Mouse (Mus musculus): ENCODE results near the gene Zcchc3.
"Not testable (repeated sequence)": the region's sequence is repeated elsewhere in the genome, so short reads cannot be mapped to it uniquely, and the experiment has no call there.

Gene Zcchc3

DNA sequence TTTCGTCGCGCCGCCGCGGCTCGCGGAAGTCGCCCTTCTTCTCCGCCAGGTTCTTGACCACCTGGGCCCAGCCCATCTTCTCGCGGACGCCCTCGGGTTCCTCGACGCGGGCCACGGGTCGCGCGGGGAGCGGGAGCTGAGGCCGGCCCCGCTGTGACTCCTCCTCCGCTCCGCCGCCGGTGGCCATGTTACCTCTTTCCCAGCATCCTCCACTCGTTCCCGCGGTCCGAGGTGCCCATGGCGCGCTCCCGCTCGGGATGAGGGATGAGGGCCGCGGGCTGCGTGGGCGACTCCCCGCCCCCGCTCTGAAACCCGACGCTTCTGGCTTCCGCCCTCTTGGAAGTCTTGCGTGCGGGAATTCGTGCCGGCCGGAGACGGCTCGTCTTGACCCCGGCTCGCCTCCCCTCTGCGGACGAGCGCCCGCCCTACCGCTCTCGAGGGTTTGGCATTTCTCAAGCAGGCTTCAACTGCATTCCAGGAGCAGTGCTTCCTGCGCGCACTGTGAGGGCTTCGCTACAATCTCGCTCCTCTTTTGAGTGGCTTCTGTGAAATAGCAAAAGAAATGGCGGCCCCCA is at the start of gene Zcchc3:
Zcchc3 (minus strand) TSS at position 437 of the 575 bp plus-strand sequence.
- peak; percentile 72 to 88 for DNase-seq (ENCODE audit: low spot score in 2 of 2)

DNA sequence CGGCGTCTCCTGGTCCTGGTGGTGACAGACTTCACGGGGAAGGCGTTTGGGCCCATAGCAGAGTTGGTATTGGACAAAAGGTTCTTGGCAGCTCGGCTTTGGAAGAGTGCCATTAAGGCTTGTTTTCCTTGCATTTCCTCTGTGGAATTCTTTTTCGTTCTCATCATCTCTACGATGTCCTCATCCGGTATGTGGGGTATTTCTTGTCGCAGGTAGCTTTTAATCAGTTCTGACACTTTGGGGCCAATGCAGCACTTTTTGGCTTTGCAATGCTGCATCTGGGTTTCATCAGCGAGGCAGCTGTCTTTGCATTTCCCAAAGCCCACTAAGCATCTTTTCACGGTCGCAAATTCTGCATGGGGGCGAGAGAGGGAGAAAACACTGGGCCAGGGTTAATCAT is 44.4 kb upstream of the Zcchc3 start:
- DNase-seq (ENCODE audit: low spot score in 2 of 2), result no peak

DNA sequence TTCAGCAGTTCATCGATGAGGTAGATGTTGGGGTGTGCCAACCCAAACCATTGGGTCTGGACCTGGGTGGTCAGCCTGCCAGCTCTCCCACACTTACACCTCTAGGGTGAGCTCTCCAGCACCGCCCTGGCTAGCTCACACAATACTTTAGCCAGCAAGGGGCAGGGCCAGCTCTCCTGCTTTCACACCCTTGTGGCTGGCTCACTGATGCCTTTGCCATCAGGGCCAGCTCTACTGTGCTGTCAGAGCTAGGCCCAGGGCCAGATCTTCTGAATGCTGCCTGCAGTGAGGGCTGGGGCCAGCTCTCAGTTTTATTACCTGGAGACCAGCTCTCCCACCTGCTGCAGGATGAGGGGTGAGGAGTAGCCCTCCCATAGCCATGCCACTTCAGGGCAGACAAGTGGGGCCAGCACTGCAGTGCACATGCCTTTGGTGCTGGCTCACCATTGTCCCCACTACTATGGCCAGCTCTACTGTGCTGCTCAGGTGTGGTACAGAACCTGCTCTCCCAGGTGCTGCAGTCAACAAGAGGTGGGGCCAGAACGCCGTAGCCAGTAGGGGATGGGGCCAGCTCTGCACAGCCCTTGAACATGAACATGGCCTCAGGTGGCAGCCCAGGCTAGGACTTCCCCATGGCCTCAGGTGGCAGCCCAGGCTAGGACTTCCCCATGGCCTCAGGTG is 37.4 kb upstream of the Zcchc3 start:
- DNase-seq (ENCODE audit: low spot score in 2 of 2), result no peak

DNA sequence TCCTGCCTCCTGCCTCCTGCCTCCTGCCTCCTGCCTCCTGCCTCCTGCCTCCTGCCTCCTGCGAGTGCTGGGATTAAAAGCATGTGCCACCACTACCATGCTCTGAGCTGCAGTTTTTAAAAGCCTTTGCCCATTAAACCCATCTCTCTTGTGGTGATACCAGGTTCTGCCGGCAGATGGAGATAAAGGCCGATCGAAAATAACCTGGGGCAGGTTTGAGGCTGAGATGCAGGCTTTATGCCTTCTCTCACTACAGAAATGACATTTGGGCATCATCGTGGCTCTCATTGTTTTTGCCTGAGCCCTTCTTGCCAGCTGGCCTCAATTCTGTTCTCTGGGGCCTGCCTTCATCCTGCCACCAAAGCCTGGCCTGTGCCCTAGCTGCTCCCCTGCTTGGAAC is 35.4 kb upstream of the Zcchc3 start:
- peak; percentile 63 to 80 for DNase-seq (ENCODE audit: low spot score in 2 of 2)

DNA sequence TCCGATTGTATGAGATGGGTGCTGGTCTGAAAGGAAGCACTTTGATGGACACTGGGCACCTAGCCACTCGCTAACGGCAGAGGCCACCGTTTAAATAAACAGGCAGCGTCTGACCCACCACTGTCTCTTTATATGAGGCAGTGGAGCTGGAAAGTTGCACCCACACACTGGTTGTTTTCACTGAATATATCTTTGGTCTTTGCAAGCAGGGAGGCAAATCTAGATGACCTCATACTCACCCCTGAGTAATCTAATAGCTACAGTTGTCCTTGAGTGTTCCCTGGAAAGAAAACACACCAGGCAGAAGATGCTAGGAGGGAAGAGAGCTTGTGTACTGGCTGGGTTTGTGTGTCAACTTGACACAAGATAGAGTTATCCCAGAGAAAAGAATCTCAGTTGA is 32.6 kb upstream of the Zcchc3 start:
- DNase-seq (ENCODE audit: low spot score in 2 of 2), result no peak

DNA sequence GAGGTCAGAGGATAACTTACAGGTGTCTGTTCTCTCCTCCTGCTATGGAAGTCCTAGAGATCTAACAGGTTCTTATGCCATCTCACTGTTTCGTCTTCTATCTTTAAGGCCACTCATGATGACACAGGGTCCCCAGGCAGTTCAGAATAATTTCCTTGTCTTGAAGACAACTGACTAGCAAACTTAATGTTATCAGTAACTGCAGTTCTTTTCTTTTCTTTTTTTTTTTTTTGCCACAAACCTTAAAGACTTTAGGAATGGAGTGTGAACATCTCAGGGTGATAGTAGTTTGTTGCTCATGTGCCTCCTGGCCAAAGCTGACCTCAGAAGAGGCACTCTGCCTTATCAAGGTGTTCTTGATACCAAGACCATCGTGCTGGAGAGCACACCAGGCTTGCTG is 31.8 kb upstream of the Zcchc3 start:
- DNase-seq (ENCODE audit: low spot score in 2 of 2), result no peak

DNA sequence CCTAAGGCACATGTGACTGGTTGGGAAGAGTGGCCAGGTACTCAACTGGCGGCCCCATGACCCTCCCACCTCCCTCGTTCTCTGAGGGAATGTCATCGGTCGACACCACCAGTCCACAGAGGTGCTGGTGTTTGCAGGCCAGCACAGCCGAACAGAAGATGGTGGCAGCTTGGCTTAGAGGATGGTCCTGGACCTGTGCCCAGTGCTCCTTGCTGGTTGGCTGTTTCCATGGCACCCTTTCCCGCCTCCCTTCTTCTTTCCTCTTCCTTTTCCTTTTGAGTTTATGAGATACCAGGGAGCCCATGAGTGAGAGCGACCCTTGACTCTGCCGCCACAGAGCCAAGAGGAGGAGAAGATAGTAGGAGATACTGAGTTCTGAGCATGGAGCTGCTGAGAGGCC is 28.5 kb upstream of the Zcchc3 start:
- peak in 1 of 2 experiments; percentile 65 for DNase-seq (ENCODE audit: low spot score in 2 of 2)

DNA sequence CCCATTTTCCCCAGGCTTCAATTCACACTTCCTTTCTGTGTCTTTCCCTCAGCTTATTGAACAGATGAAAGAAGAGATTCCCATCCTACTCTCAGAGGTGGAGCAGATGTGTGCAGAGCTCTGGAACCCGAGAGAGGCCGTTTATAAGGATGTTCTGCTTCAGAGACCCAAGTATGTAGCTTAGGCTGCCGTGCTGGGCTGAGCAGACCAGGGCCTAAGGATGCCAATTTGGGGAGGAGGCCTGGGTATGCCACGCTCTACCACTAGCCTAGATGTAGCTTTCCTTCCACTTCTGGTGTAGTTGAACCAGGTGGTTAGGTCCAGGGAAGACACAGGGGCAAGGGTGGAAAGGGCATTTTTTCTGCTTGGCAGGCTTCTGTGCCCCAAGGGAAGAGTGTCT is 27.5 kb upstream of the Zcchc3 start:
- no peak for DNase-seq (ENCODE audit: low spot score in 2 of 2)

DNA sequence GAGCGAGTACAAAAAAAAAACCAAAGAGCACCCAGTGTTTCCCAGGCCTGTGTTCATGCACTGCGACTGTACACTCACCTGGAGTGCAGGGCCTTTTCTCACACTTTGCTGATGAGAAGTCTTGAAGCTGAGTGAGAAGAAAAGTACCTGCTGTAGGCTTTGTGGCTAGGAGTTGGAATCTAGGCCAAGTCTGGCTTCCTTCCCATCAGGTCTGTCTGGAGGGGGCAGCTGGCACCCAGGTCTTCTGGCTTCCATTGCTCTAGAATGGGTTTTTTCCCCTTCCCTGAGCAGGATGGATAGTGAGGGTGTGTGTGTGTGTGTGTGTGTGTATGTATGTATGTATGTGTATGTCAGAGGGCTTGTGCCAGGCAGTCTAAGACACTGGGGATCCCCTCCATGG is 25.0 kb upstream of the Zcchc3 start:
- no peak for DNase-seq (ENCODE audit: low spot score in 2 of 2)

DNA sequence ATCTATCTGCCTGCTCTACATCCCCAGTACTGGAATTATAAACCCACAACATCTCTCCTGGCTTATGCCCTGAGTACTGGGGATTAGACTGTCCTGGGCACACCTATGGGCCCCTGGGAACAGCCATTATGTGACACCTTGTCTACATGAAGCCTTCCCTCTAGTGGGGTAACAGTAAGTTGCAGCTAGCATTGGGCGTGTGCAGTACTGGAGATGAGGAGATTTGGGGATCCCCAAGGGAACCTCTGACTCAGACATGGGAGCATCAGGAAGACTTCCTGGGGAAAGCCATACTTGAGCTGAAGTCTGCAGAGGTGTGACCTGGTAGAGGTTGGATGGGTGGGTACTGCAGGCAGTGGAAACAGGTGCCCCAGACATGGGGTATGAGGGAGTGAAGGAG is 24.1 kb upstream of the Zcchc3 start:
- DNase-seq (ENCODE audit: low spot score in 2 of 2), result no peak

DNA sequence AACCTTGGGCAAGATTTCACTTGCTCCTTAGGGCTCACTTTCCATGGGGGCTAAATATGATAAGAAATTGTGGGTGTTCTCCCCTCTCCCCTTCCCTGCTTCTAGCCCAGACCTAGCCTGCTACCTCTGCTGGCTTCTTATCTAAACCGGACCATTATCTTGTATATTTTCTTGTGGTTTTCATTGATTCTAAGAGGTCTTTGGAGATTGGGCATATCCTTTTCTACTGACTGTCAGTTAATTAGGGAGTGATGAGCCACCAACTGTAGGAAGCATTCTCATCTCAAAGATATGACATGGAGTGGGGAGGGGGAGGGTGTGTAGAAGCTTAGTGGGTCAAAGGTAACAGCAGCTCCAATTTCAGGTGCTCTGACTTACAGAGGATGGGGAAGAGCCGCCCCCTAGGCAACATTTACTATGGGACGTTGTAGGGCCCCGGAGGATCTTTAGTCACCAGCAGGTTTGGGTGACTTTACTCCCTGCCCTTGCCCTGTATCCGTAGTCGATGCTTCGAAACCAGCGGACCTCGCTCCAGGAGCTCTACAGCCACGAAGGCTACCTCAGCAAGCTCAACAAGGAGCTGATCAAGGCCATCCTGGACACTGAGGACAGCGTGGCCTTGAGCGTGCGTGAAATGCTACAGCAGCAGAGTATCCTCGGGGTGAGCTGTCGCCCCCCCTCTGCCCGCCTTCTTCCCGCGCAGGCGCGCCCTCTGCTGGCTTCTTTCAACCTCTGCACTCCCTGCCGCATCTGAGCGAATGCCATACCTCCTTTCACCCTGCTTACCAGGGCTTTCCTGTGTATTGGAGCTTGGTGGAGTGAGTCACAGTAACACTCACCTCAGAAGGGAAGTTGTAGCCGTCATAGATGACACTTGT is 22.4 kb upstream of the Zcchc3 start:
- DNase-seq (ENCODE audit: low spot score in 2 of 2), result peak; percentile 82 to 90

DNA sequence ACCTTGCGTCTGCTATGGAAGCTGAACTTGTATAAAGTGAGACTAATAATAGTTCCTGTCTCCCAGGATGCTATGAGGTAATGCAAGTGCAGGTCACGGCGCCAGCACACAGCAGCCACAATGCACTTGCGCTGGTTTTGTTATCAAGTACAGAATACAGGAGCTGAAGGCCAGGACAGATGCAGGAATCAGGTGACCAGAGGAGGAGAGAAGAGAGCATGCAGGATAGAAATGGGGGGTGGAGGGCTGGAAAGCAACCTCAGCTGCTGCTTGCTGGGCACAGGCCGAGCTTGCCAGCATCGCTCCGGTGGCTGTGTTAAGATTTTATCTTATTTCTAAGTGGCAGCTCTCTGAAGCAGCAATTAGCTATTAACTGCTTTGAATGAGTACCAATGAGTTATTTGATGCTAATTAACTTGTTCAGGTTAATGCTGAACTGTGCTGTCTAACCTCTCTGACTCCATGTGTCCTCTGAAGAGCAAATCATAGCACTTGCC is 21.6 kb upstream of the Zcchc3 start:
- no peak for DNase-seq (ENCODE audit: low spot score in 2 of 2)

DNA sequence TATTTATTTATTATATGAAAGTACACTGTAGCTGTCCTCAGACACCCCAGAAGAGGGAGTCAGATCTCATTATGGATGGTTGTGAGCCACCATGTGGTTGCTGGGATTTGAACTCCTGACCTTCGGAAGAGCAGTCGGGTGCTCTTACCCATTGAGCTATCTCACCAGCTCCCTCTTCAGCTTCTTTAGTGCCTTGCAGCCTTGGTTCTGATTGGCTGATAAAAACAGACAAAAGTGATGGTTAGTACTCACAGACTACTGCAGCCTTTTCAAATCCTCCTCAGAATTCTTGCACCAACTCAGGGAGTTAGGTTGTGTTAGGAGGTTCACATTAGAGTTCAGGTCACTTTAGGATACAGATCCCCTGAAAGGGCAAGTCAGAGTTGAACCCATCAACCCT is 13.7 kb upstream of the Zcchc3 start:
- DNase-seq (ENCODE audit: low spot score in 2 of 2), result not testable (repeated sequence)

DNA sequence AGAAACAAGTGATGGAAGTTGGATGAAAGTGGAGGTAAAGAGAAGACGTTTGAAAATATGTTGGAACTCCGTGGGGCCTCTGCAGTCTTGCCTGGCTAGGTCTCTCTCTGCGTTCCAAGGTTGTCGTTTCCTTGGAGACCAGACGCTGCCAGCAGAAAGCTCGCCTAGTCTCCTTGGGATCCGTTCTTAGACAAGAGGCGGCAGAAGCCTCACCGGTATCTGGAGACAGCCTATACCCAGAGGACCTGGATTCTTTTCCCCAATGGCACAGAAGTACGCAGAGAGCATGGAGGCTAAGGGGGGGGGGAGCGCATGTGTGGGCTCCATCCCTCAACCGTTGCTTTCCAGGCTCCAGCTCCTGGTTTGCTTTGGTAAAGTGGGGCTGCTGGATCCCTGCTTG is 12.7 kb upstream of the Zcchc3 start:
- DNase-seq (ENCODE audit: low spot score in 2 of 2), result no peak

DNA sequence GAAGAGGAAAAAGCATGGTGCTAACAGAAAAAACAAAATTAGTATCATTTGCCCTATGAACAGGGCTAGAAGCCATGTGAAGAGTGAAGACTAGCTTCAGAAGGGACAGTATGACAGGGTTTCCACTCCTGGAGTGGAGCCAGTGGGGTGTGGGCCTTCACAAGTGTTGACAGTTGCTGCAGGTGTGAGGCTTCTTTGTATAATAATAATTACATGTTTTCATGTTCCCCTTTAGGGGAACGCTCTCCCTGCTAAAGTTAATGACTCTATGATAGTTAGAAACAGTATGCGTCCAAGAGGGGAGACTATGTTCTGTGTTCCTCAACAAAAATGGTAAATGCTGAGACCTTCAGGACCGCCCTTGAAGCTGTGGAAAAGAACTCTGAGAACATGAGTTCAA is 959 bp upstream of the Zcchc3 start:
- DNase-seq (ENCODE audit: low spot score in 2 of 2), result no peak

DNA sequence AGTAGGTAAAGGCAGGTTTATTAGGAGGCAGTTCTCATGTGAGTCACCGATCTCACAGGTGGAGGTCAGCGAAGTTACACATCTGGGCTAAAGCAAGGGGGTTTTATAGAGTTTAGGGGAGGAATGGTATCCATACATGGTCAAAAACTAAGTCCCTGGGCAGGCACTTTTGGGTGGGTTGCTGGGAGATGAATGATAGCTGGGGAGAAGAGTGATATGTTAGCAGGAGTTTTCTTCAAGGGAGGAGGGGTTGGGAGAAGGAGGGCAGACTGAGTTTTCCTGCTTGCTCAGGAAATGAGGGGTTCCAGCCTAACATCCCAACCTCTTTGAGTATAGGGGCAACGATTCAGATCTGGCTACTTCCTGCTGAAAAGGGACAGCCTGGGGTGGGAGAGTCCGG is 460 bp upstream of the Zcchc3 start, which contains the start of gene 6820408C15Rik:
6820408C15Rik (plus strand) TSS at position 301 of the 400 bp plus-strand sequence.
- no peak for DNase-seq (ENCODE audit: low spot score in 2 of 2)

DNA sequence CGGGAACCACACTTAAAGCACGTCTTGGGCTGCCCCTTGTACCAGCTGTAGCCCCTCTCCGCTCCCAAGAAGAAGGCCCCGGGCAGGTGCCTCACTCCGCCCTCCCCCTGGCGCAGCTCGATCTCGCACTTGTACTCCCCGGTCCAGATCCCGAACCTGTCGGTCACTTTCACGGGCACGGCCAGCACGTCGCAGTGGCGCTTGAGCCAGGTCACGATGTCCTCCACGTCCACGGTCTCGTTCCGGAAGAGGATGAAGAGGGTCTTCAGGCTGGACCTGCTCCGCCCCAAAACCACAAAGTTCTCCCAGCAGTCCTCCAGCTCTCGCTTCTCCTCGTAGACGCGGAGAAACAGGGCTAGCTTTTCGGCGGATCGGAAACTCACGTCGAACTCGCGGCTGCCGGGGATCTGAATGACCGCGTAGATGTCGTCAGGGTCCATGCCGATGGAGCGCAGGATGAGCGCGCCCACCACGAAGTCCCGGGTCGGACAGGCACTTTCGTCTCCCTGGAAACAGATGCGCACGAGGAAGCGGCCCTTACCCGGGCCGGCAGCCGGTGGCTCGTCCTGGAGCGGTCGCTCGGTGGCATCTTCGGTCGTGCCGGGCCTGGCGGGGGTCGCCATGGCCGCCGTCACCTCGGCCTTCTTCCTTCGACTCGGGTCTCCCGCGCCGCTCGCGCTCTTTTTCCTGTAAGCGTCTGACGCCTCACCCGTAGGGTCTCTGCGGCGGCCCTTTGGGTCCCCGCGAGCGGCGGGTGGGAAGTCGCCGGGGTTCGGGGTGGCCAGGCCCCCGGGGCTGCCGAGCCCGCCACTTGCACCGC is 852 bp downstream of the Zcchc3 start:
- DNase-seq (ENCODE audit: low spot score in 2 of 2), result peak in 1 of 2 experiments; percentile 31

DNA sequence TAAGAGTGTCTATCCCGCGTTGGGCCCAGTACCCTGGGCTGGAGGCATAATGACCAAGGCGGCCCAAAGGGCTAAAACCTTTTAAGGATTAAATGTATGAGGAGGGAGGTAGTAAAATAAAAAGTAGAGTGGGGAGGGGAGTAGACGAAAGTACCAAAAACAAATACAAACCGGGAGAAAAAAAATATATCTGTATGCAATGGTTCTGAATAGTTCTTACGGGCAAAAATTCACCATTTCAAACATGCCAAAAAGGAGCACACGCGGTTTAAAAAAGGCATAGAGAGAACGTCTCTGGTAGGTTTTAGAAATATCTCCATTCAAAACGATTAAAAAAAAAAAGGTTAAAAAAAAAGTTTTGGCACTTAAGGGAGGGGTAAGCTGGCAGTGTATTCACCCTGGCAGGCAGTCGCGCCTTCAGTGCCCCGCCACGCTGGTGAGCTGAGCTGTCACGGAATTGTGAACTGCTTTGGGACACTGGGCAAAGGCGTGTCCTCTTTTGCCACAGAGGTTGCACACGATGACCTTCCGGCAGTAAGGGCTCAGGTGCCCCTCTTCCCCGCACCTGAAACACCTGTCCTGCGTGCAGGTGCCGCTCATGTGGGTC is 1.6 kb downstream of the Zcchc3 start:
- no peak for DNase-seq (ENCODE audit: low spot score in 2 of 2)

DNA sequence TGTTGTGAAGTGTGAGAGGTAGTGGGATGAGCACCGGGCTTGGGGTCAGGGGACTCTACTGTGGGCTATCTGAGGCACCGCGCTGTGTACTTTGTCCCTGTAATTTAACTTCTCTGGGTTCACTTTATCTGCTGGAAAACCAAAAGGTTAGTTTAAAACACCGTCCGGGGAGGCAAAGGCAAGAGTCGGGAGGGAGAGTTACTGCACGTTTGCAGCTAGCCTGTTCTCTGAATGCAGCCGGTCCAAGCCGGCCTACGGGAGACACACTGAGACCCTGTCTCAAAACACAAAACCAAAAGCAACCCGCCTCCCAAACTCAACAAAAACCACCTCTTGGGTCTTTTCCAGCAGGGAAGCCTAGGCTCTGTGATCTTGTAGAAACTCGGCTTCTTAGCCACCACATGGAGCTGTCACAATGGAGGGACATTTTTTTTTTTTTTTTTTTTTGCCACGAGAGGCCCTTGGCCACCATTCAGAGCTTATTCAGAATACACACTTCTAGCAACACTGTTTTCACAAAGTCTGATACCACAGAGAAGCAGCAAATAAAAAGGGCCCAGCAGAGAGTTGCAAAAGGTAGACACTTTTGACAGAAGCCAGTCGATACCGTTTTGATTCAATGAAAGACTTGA is 2.2 kb downstream of the Zcchc3 start:
- no peak for DNase-seq (ENCODE audit: low spot score in 2 of 2)

DNA sequence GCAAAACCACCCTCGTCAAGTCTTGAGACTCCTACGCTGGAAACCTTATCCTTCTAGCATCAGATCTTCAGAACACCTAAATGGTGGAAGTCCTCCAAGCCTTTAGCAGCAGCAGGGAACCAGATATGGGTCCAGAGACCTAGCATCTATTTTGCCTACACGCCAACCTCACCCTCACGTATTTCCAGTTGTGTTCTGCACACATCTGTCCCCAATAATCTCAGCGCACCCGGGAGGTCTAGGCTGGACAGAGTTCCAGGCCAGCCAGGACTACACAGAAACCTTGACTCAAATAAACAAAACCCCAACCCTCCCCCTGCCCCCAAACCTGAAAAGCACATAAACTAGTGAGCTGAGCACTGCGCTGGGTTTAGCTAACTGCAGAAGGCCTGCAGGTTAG is 3.4 kb downstream of the Zcchc3 start:
- no peak for DNase-seq (ENCODE audit: low spot score in 2 of 2)

DNA sequence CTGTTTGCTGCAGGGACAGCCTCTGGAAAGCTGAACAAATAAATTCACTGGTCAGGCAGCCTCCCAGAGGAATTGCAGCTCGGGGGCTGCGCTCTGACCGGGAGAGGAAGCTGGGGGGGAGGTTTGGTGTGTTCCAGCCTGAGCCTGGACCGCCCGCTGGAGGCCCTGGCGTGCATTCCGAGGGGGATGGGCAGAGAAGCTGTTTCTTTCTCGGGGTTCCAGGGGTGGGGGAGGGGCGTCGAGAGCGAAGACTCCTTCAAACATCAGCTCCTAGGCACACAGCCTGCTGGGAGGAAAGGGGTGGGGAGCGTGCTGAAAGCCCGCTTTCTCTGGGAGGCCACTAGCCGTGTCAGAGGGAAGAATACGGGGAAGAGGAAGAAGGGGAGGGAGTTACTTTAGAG is 3.9 kb downstream of the Zcchc3 start:
- peak; percentile 61 to 84 for DNase-seq (ENCODE audit: low spot score in 2 of 2)
